Mouse (Mus musculus) hindlimb bud, embryonic 11.5 days (tissue): ENCODE data around the gene Atp1a1.

ENCODE experiments used
- DNase-seq: peaks from one replicate; pipeline ENCODE4 v3.0.0-alpha.2; 2012; ENCODE audit warnings: low read depth, low spot score; ENCODE audit errors: extremely low spot score

Gene Atp1a1

DNA sequence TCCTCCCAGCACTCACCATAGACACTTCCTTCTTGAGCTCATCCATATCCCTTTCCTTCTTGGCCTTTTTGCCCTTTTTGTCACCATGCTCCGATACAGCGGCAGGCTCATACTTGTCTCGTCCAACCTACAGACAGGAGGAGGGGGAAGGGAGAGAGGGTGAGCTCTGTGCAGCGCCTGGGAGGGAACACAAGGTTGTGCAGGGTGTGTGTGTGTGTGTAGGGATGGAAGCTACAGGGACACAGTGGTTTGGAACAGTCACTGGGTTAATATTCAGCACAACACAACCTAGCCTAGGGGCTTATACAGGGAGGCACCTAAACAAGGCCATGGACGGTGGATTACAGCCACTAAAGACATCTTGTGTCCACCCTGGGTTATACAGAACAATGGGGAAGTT is 9.5 kb downstream of the Atp1a1 start:
- DNase-seq = no peak

DNA sequence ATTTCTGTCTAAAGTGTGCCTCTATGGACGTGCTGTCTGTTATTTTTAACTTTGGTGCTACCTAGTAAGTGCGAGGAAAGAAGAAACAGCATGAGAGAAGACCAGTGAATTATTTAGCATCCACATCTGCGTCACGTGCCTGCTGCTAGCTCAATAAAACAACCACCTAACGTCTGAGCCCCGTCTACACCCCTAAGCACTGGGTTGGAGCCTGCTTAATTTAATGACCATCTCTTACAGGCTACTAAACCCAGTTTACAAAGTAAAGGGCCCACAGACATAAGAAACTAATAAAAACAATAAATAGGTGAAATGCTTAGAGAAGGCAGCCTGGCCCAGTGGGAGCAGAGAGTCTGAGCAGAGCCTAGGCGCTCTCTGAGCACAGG is 11.2 kb downstream of the Atp1a1 start:
- no peak for DNase-seq

DNA sequence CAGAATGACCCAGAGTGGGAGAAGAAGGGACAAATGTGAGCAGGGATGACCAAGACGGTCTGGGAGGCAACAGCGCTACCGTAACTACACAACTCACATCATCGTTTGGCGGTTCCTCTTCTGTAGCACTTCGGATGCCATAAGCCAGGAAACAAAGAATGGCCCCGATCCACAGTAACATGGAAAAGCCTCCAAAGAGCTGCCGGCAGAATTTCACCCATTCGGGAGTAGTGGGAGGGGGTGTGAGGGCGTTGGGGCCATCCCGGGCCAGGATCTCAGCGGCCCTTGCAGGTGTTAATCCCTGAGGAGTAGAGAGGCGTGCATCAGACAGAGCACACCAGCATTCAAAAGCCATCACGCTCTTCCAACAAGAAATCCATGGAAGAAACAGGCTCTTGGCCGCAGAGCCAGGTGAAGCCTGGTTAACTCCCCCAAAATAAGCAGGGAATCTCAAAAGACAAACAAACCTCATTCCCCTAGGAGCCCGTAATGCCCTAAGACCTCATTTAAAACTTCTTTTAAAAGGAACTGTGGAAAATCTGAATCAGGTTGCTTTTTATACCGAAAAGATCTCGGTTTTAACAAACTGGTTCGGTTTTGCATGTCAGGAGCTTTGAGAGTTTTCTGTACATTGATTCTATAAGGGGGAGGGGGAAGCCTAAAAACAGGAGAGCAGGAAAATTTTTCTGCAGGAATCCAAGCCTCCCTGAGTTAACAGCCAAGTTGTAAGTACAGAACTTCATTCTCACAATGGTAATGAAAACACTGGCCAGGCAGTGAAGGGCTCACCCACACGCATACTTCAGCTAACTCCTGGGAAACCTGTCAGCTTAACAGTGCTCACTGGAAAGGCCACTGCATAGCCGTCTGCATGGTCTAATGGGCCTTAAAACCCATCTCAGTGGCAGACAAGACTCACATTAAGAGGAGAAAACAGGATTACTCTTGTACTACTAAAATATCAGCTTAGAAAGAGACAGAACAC is 11.9 kb downstream of the Atp1a1 start:
- DNase-seq = no peak

DNA sequence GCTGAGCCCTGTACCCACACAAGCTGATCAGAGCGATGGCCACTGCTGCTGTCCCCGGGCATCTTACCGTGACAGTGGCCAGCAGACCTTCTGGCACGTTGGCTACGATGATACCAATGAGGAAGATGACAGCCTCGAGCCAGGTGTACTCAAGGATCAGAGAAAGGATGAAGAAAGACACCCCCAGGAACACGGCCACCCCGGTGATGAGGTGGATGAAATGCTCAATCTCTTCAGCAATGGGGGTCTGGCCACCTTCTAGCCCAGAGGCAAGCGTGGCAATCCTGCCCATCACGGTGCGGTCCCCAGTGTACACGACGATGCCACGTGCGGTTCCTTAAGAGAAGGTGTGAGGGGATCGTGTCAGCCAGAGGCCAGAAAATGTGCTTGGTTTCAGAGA is 14.1 kb downstream of the Atp1a1 start:
- no peak for DNase-seq

DNA sequence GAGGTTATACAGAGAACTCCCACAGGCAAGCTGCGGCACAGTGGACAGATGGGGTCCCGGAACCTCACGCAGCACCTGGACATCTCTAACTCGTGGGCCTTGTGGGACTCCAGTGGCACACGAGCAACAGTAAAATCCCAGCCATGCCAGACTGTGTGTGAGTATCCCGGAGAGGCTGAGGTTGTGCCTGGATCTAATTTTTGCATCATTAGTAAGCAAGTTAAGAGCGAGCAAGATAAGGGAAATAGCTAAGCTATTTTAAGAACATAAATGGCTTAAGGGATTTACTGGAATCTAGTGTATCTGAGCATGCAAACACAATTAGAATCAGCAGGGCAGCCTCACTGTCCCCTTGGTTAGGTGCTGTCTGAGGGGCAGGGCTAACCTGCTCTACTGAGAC is 16.2 kb downstream of the Atp1a1 start:
- DNase-seq = no peak

DNA sequence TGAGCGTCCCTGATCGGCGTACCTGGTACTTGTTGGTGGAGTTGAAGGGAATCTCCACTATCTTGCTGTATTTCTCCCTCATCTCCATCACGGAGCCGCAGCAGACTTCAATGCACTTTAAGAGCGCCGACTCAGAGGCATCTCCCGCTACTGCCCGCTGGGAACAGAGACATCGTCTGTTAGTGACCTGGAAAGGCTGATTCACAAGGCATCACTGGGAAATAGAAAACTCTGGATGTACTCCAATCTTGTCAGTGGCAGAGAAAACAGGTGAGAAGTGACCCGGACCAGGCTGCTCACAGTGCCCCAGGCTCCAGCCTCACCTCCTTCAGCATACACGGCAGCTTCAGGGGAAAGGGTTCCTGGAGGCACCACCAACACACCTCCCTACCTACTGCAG is 17.7 kb downstream of the Atp1a1 start:
- DNase-seq = no peak

DNA sequence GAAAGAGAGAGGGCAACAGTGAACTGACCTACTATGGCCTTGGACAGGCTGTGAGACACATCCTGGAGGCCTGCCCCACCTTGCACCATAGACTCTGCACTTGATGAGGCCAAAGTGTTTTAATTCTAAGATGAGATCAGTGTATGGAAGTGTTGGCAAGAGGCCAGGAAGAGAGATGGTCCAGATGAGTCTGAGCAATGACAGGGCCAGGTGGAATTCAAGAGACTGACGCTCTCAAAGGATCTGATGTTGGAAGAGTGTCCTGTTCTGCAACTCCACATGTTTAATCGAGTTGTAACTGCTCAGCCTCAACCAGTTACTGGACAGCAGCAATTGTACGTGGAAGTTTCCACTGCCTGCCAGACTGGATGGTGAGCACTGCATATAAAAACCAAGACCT is 26.4 kb downstream of the Atp1a1 start:
- no peak for DNase-seq

DNA sequence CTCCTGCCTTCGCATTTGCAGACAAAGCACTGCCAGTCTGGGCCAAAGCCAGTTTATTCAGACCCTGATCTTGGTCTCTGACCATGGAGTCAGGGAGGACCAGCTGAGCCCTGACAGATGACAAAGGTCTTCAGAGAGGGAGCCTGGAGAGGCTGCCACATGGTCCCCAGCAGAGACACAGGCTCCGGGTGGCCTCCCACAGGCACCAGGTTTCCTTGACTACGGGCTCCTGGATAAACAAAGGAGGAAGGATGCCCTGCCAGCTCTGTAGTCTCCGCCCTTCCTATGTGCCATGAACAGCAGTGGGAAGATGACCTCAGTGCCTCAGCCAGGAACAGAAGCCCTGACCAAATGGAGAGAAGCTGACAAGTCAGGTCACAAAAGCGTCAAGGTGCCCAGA is 27.1 kb downstream of the Atp1a1 start:
- DNase-seq = no peak

DNA sequence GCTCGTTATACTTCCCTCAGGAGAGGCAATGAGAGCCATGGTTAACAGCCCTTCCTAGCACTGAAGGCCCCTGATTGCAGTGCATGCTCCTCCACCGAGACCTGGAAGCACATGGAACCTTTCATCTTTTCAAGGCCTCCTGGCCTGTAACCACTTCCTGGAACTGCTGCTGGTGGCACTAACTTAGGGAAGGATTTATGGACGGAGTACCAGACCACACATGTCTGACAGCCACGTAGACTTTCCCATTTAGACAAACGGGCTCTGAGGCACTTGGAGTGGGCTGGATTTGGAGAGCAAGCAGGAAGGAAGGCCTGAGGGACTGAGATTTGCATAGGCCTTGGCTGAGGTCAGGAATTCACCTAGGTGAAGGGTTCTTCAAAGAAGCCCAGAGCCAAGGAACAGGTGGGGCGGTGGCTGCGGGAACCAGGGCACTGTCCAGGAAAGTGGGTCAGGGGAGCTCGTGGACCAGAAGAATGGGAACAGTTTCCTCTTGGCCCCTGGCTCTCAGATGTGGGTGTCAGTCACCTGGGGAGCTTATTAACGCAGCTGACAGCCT is 28.9 kb downstream of the Atp1a1 start:
- no peak for DNase-seq

DNA sequence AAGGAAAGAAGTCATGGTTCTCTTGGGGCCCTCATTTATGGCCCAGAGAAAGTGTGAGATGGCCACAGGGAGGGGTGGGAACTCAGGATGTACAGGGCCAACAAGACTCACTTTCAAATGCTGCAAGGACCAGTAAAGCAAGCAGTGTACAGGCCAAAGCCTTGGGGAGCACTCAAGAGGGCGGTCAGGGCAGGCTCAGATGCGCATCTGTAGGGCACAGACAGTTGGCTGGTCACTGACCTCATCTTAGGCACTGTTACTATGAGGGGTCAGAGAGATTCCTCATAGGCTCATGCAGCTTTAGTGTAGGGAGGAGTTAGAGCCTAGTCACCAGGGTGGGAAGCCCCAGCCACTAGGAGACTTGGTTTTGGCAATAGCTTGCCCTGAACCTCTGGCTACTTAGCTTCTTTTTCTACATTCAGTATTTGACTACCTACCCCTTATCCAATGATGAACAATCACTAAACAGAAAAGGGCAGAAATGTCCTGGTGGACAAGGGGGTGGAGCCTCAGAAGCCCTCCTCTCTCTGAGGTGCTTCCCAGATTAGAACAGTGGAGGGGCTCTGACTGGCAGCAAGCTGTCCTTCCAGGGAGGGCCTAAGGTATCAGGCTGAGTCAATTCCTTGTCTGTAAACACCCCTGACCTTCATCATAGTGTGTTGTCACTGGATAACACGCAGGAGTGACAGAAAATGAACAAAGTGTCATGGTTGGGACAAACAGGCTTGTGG is 29.9 kb downstream of the Atp1a1 start:
- no peak for DNase-seq

DNA sequence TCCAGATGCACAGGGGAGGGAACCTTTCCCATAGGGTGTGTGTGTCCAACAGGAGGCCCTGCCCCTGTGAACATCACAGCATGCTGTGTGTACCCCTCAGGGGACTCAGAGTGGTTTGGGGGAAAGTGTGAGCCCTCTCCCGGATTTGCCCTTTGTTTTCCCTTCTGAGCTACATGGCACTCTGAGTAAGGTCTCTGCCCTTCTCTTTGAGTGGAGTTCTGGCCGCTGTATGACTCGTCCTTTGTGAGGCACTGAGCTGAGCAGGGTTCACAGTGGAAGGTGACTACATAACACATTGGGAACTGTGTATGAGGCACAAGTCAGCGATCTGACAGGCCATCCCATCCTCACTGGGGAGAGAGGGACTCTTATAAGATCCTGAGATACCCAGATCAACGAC is 31.5 kb downstream of the Atp1a1 start:
- DNase-seq = no peak

DNA sequence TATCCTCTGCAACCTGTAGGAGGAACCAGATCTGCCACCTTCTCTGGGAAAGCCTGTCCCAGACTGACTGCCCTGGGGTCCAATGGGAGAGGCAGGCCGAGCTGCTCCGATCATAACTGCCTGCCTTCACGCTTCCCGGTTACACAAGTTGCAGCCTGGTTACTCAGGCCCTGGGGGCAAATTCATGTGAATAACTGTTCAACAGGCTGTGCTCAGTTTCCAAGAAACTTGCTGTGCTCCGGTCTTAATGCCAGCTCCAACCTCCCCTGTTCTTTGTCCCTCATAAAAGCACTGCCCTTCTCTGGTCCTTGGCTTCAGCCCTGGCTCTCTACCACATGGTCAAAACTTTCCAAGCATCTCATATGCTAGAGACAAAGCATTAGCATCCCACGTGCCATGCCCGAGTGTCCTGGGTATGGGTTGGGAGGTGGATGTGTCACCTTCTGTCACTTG is 32.3 kb downstream of the Atp1a1 start:
- DNase-seq = no peak

DNA sequence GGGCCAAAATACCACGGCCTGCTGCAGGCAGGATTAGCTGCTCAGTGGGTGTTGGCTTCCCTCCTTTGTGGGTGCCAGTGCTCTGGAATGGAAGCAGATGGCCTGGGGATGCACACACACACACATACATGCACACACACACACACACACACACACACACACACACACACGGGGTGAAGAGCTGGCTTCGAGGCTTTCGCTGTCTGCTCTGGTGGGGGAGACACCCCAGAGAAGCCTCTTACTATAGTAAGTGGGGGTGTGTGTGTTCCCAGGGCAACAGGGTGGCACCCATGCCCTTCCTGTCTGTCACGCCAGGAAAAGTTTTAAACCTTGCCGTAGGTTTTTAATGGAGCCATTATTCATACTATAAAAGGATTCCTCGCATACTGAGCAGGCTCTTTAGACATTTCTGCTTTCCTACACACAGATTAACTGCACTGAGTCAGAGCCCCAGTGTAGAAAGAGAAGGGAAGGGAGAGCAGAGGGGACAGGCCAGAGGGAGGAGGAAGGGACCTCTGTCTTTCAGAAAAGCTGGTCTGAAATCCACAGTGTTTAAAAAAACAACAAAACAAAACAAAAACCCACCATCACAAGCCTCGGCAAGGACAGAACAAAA is 32.9 kb downstream of the Atp1a1 start:
- DNase-seq = no peak

DNA sequence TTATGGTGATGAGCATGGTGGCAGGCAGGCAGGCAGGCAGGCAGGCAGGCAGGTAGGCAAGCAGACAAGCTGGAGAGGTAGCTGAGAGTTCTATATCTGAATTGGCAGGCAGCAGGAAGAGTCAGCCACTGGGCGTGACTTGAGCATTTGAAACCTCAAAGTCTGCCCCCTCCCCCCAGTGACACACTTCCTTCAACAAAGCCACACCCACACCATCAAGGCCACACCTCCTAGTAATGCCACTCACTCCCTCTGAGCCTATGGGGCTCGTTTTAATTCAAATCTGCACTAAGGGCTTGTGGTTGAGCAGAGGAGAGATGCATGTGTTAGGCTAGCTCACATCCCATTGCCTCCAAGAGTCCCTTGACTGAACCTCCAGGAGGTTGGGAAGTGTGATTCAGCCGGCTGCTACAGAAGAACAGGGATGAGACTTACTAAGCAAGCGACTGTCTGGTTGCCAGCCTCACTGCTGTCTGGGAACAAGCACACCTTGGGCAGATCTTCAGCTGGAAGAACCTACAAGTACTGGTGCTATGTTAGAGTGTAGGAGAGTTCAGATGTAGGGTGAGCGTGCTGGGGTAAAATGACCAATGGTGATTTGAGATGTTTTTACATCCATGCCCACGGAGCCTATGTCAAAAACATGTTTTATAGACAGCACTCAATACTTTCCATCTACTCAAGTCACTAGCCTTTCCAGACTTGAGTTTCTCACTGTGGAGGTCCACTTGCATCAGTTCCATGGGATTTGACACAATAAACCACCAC is 33.6 kb downstream of the Atp1a1 start:
- no peak for DNase-seq

DNA sequence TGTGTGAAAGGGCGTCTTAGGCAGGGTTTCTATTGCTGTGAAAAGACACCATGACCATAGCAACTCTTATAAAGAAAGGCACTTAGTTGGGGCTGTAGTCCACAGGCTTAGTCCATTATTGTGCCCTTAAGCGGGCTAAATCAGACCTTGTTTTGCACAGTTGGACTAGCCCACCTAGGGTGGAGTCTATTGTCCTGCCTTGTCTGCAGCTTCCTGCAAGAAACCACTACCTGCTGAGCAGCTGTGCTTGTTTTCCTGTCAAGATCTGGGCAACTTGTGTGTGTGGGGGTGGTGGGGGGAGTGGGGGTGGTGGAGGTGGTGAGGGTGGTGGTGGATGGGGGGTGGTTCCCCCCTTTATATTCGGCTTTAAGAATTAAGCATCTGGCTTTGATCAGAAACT is 34.2 kb downstream of the Atp1a1 start:
- DNase-seq = no peak

DNA sequence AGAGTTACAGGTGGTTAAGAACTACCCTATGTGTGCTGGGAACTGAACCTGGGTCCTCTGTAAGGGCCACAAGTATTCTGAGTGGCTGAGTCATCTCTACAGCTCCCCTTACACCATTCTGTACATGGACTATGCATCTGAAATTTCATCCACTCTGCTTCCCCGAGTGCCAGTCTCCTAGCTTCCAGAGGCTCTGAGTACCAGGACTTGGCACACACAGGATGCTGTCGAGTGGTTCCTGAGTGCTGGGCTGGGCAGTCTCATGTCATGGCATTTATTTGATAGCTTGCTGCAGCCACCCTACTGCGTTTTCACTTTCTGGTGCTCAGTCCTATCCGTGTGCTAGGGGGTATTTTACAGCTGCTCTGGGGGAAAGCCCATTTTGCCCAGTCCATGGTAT is 35.9 kb downstream of the Atp1a1 start:
- no peak for DNase-seq

DNA sequence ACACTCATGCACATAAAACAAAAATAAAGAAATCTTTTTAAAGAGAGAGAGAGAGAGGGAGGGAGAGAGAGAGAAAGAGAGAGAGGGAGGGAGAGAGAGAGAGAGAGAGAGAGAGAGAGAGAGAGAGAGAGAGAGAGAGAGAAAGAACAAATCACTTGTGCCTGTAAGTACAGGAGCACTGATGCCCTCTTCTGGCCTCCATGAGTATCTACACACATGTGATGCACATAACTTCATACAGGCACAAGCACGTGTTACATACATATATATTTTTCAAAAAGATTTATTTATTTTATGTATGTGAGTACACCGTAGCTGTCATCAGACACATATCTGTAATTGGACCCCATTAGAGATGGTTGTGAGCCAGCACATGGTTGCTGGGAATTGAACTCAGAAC is 40.5 kb downstream of the Atp1a1 start:
- no peak for DNase-seq

DNA sequence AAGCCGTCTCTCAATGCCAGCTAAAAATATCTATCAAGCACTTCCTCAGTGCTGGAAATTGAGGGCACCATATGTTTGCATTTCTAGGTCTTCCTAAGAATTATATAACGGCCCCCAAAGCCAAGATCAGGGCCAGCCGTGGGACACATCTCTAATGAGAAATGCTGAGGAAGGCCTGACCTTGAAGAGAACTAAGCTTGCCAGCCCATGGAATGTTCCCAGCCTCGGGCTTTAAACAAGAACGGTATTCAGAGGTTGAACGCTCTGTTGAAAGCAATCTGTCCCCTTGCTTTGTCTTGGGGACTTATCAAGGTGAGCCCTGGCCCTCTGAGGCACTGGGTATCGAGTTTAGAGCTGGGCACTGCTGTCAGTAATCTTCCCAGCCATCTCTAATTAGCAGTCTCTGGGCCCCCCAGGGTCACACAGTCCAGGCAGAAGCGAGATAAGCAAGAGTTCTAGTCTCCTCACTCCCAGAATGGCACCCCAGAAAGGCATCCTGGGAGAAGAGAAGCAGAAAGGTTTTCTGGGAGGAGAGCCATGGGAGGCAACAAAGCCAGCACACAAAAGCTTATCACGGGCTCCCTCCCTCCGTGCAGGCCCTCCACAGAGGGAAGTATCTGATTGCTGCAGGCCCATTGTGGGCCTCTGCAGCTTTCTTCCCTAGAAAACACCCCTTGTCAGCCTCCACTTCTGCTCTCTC is 41.8 kb downstream of the Atp1a1 start:
- DNase-seq = no peak

DNA sequence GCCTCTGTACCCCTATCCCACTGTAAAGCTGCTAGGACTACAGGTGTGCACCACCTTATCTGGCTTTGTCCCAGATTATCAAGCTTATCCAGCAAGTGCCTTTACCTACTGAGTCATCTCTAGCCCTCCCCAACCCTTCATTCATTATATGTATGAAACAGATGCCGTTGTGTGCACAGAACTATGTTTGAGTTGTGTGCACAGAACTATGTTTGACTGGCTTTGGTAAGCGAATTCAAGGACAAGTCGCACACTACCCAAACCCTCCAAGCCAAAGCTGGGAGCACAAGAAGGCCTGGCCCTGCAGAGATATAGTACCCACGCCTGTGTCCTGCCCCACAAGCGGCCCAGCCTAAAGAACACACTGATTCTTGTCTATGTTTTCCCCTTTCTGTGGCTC is 42.5 kb downstream of the Atp1a1 start:
- no peak for DNase-seq

DNA sequence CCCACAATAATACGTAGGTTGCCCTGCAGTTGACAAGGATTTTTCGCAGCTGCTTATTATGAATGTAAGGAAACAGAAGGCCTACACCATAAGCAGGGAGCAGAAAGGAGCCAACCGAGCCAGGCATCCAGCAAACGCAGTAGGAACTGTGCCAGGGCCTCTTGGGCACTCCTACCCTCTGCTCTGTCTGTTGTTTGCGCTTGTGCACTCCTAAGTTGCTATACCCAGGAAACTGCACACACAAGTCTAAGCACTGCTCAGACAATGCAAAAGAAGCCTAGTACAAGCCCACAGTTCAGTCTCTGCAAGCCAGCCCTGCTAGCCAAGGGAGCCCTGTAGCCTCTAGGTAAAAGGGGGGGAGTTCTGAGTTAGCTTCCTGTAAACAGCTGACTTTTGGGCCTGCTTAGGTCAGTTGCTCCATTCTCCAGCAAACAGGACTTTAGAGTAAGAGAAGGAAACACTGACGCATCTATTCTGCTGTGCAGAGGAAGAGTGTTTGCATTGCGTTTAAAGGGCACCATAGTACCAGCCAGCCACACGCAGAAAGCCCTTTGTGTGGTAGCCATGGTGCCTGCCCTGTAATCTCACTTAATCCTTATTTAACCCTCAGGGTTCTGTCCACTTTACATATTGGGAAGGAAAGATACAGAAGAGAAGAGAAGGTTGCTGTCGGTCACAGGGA is 43.5 kb downstream of the Atp1a1 start:
- no peak for DNase-seq
